Mouse (Mus musculus) right cerebral cortex, postnatal 4 days (tissue): ENCODE measurements at regions not wholly inside any gene's neighbourhood (a gene's known extent, or its start where the extent isn't known, plus 50 kb on each side); places are given as distances from the start of the nearest gene placed in this dataset.

Experiments used
- DNase-seq: peaks from one replicate; pipeline ENCODE4 v3.0.0-alpha.2; 2022

GRCm38 (mm10) chr7:129772540-129773331 lies 181.1 kb downstream of the Wdr11 start:
- DNase-seq = no peak

GRCm38 (mm10) chr7:129774261-129774861 lies 182.7 kb downstream of the Wdr11 start:
- DNase-seq = no peak

- DNase-seq = no peak
These were observed 183.5 kb downstream of the Wdr11 start for GRCm38 (mm10) chr7:129775189-129775588.

- DNase-seq = peak; percentile 54
These were observed 187.3 kb downstream of the Wdr11 start for GRCm38 (mm10) chr7:129778842-129779421.

- DNase-seq = no peak
These were observed 188.3 kb downstream of the Wdr11 start for GRCm38 (mm10) chr7:129779939-129780338.

GRCm38 (mm10) chr7:129781756-129782155 lies 190.1 kb downstream of the Wdr11 start:
- no peak for DNase-seq

GRCm38 (mm10) chr7:129784966-129785365 lies 193.3 kb downstream of the Wdr11 start:
- DNase-seq = no peak

GRCm38 (mm10) chr7:129787011-129787410 lies 195.3 kb downstream of the Wdr11 start:
- DNase-seq = no peak

GRCm38 (mm10) chr7:129787736-129788135 lies 196.1 kb downstream of the Wdr11 start:
- DNase-seq = no peak

GRCm38 (mm10) chr7:129789461-129789860 lies 197.8 kb downstream of the Wdr11 start:
- no peak for DNase-seq

GRCm38 (mm10) chr7:129790590-129791449 lies 199.2 kb downstream of the Wdr11 start:
- no peak for DNase-seq

- DNase-seq = peak; percentile 41
These were observed 199.8 kb downstream of the Wdr11 start for GRCm38 (mm10) chr7:129791450-129791820.

GRCm38 (mm10) chr7:129793733-129794132 lies 202.1 kb downstream of the Wdr11 start:
- DNase-seq = no peak

GRCm38 (mm10) chr7:129794276-129794675 lies 202.6 kb downstream of the Wdr11 start:
- DNase-seq = no peak

- DNase-seq = no peak
These were observed 206.9 kb downstream of the Wdr11 start for GRCm38 (mm10) chr7:129798525-129798924.

- no peak for DNase-seq
These were observed 208.8 kb downstream of the Wdr11 start for GRCm38 (mm10) chr7:129800461-129800867.

GRCm38 (mm10) chr7:129801431-129801847 lies 209.8 kb downstream of the Wdr11 start:
- no peak for DNase-seq

- DNase-seq = no peak
These were observed 210.5 kb downstream of the Wdr11 start for GRCm38 (mm10) chr7:129802168-129802567.

- DNase-seq = no peak
These were observed 213.7 kb downstream of the Wdr11 start for GRCm38 (mm10) chr7:129805340-129805739.

GRCm38 (mm10) chr7:129810141-129810540 lies 218.5 kb downstream of the Wdr11 start:
- DNase-seq = no peak

GRCm38 (mm10) chr7:129810565-129810964 lies 218.9 kb downstream of the Wdr11 start:
- DNase-seq = no peak

- DNase-seq = no peak
These were observed 222.6 kb downstream of the Wdr11 start for GRCm38 (mm10) chr7:129814149-129814860.
